Mouse (Mus musculus): ENCODE data around the gene Tbc1d8. TPM values are rescaled to one million over a fixed set of nuclear protein-coding genes. Genes with fewer than 3 reads are reported as not detected.

Tbc1d8 gene
- total and polyA plus RNA-seq, 3 experiments = 1.5 to 2.4 TPM; not detected in 1

- TF ChIP-seq MEF2A (IDR thresholded peaks at IDR 0.05; ENCODE audit: extremely low read depth, insufficient replicate concordance, low read depth, low read length, poor library complexity, severe bottlenecking) (no peak), MXI1 (IDR thresholded peaks at IDR 0.05; ENCODE audit: low read depth, low read length) (no peak), ZMIZ1 (IDR thresholded peaks at IDR 0.05; ENCODE audit: low read depth, low read length) (no peak), CHD2 (IDR thresholded peaks at IDR 0.05; ENCODE audit: low read length) (no peak), UBTF (IDR thresholded peaks at IDR 0.05; ENCODE audit: borderline replicate concordance, insufficient read depth, low read depth, low read length) (no peak), RAD21 (IDR thresholded peaks at IDR 0.05; ENCODE audit: low read depth, low read length) (no peak), GATA1 (IDR thresholded peaks at IDR 0.05; ENCODE audit: low read depth, low read length) (no peak), ZKSCAN1 (IDR thresholded peaks at IDR 0.05; ENCODE audit: low read depth, low read length) (no peak), POLR2AphosphoS2 (IDR thresholded peaks at IDR 0.05; ENCODE audit: low read length) (no peak), KAT2A (conservative IDR thresholded peaks at IDR 0.05; ENCODE audit: low read depth, low read length) (no peak), CHD1 (IDR thresholded peaks at IDR 0.05; ENCODE audit: low read depth, low read length) (no peak), ZC3H11A (IDR thresholded peaks at IDR 0.05; ENCODE audit: low read depth, low read length) (no peak)
- no peaks in the 10 kb centered on the region for H3K36me3 ChIP-seq (ENCODE audit: control insufficient read depth in 1 of 2, insufficient read depth in 2 of 2, low read length in 2 of 2)
- H3K4me1 ChIP-seq (ENCODE audit: control insufficient read depth in 1 of 2, insufficient read depth in 2 of 2, low read length in 2 of 2) = no peaks in the 10 kb centered on the region
- DNase-seq (ENCODE audit: low read depth, low spot score) = no peak
- H3K4me3 ChIP-seq (ENCODE audit: control insufficient read depth in 1 of 2, insufficient read depth in 1 of 2, low read depth in 2 of 2, low read length in 2 of 2) = no peak overlapping the region
- no peak overlapping the region for H3K9ac ChIP-seq (ENCODE audit: control insufficient read depth, low read depth, low read length, poor library complexity, severe bottlenecking)
- peaks cover 7 to 8% of the 10 kb centered on the region in 2 experiments; a peak in 3 of 4 replicates for H3K27me3 ChIP-seq (ENCODE audit: control insufficient read depth in 1 of 2, insufficient read depth in 2 of 2, low read length in 2 of 2)
- no peaks in the 10 kb centered on the region for H3K79me2 ChIP-seq (ENCODE audit: control insufficient read depth, insufficient read depth, low read length, poor library complexity)
- no peak overlapping the region for H3K27ac ChIP-seq (ENCODE audit: control insufficient read depth, low read depth, low read length)
- H3K9me3 ChIP-seq (replicated peaks; ENCODE audit: insufficient read depth, low read length) = no peaks in the 10 kb centered on the region
These were observed 33.2 kb upstream of the Tbc1d8 start for GRCm38 (mm10) chr1:39511775-39512174.

- no peak overlapping the region for H3K27ac ChIP-seq (ENCODE audit: control insufficient read depth, low read depth, low read length)
- H3K36me3 ChIP-seq (ENCODE audit: control insufficient read depth in 1 of 2, insufficient read depth in 2 of 2, low read length in 2 of 2) = no peaks in the 10 kb centered on the region
- no peak for TF ChIP-seq POLR2AphosphoS5 (IDR thresholded peaks at IDR 0.05; ENCODE audit: borderline replicate concordance, low read depth, low read length)
- H3K4me1 ChIP-seq (ENCODE audit: control insufficient read depth in 1 of 2, insufficient read depth in 2 of 2, low read length in 2 of 2) = no peaks in the 10 kb centered on the region
- H3K9me3 ChIP-seq (replicated peaks; ENCODE audit: insufficient read depth, low read length) = no peaks in the 10 kb centered on the region
- no peak overlapping the region for H3K9ac ChIP-seq (ENCODE audit: control insufficient read depth, low read depth, low read length, poor library complexity, severe bottlenecking)
- H3K27me3 ChIP-seq (ENCODE audit: control insufficient read depth in 1 of 2, insufficient read depth in 2 of 2, low read length in 2 of 2) = peaks cover 7% of the 10 kb centered on the region in 2 experiments; a peak in 3 of 4 replicates
- H3K79me2 ChIP-seq (ENCODE audit: control insufficient read depth, insufficient read depth, low read length, poor library complexity) = no peaks in the 10 kb centered on the region
- H3K4me3 ChIP-seq (ENCODE audit: control insufficient read depth in 1 of 2, insufficient read depth in 1 of 2, low read depth in 2 of 2, low read length in 2 of 2) = no peak overlapping the region
- no peak for DNase-seq (ENCODE audit: low read depth, low spot score)
These were observed 27.0 kb upstream of the Tbc1d8 start for GRCm38 (mm10) chr1:39505600-39505999.

GRCm38 (mm10) chr1:39504261-39504660 lies 25.7 kb upstream of the Tbc1d8 start:
- H3K27me3 ChIP-seq (ENCODE audit: control insufficient read depth in 1 of 2, insufficient read depth in 2 of 2, low read length in 2 of 2) = peaks cover 5 to 6% of the 10 kb centered on the region in 2 experiments
- H3K27ac ChIP-seq (ENCODE audit: control insufficient read depth, low read depth, low read length) = no peak overlapping the region
- H3K4me1 ChIP-seq (ENCODE audit: control insufficient read depth in 1 of 2, insufficient read depth in 2 of 2, low read length in 2 of 2) = no peaks in the 10 kb centered on the region
- no peak overlapping the region for H3K9ac ChIP-seq (ENCODE audit: control insufficient read depth, low read depth, low read length, poor library complexity, severe bottlenecking)
- H3K79me2 ChIP-seq (ENCODE audit: control insufficient read depth, insufficient read depth, low read length, poor library complexity) = no peaks in the 10 kb centered on the region
- no peaks in the 10 kb centered on the region for H3K36me3 ChIP-seq (ENCODE audit: control insufficient read depth in 1 of 2, insufficient read depth in 2 of 2, low read length in 2 of 2)
- TF ChIP-seq SIN3A (IDR thresholded peaks at IDR 0.05; ENCODE audit: low read length) = no peak
- TF ChIP-seq E2F4 (IDR thresholded peaks at IDR 0.05; ENCODE audit: borderline replicate concordance, low read depth, low read length) = no peak
- peak; percentile 90 for TF ChIP-seq ZC3H11A (IDR thresholded peaks at IDR 0.05; ENCODE audit: low read depth, low read length)
- TF ChIP-seq ZNF384 (IDR thresholded peaks at IDR 0.05; ENCODE audit: low read depth, low read length) = no peak
- peak; percentile 74; the same call in 1 of the 2 replicates for TF ChIP-seq MYC (IDR thresholded peaks at IDR 0.05; ENCODE audit: low read depth, low read length)
- no peak for TF ChIP-seq CHD1 (IDR thresholded peaks at IDR 0.05; ENCODE audit: low read depth, low read length)
- TF ChIP-seq RAD21 (IDR thresholded peaks at IDR 0.05; ENCODE audit: low read depth, low read length) = peak; percentile 89
- TF ChIP-seq SMC3 (IDR thresholded peaks at IDR 0.05; ENCODE audit: low read depth, low read length) = peak; percentile 87
- no peak for TF ChIP-seq GABPA (IDR thresholded peaks at IDR 0.05; ENCODE audit: low read depth, low read length)
- TF ChIP-seq ZMIZ1 (IDR thresholded peaks at IDR 0.05; ENCODE audit: low read depth, low read length) = no peak
- peak; percentile 50 to 79 (median 70) for TF ChIP-seq CTCF (IDR thresholded peaks at IDR 0.05 in 2 of 3, conservative IDR thresholded peaks at IDR 0.05 in 1 of 3; ENCODE audit: control insufficient read depth in 1 of 3, insufficient read depth in 1 of 3, low read depth in 2 of 3, low read length in 3 of 3, poor library complexity in 1 of 3, severe bottlenecking in 1 of 3)
- TF ChIP-seq NRF1 (IDR thresholded peaks at IDR 0.05; ENCODE audit: insufficient read depth, low read depth, low read length, poor library complexity, severe bottlenecking) = no peak
- TF ChIP-seq TAL1 (IDR thresholded peaks at IDR 0.05; ENCODE audit: low read length) = no peak
- no peak for TF ChIP-seq NELFE (IDR thresholded peaks at IDR 0.05; ENCODE audit: low read depth, low read length)
- TF ChIP-seq POLR2AphosphoS2 (IDR thresholded peaks at IDR 0.05; ENCODE audit: low read length) = no peak
- no peak for TF ChIP-seq KAT2A (conservative IDR thresholded peaks at IDR 0.05; ENCODE audit: low read depth, low read length)
- no peak for TF ChIP-seq UBTF (IDR thresholded peaks at IDR 0.05; ENCODE audit: borderline replicate concordance, insufficient read depth, low read depth, low read length)
- TF ChIP-seq MAZ (IDR thresholded peaks at IDR 0.05; ENCODE audit: low read depth, low read length) = no peak
- no peak for TF ChIP-seq ELF1 (IDR thresholded peaks at IDR 0.05; ENCODE audit: low read depth, low read length)
- peak; percentile 64 for DNase-seq (ENCODE audit: low read depth, low spot score)
- H3K9me3 ChIP-seq (replicated peaks; ENCODE audit: insufficient read depth, low read length) = no peaks in the 10 kb centered on the region
- H3K4me3 ChIP-seq (ENCODE audit: control insufficient read depth in 1 of 2, insufficient read depth in 1 of 2, low read depth in 2 of 2, low read length in 2 of 2) = no peak overlapping the region
